Mouse (Mus musculus): ENCODE measurements around the gene Thada.
A peak's percentile ranks its signal among the peaks of the same experiment; 100 is the strongest.

Thada gene

DNA sequence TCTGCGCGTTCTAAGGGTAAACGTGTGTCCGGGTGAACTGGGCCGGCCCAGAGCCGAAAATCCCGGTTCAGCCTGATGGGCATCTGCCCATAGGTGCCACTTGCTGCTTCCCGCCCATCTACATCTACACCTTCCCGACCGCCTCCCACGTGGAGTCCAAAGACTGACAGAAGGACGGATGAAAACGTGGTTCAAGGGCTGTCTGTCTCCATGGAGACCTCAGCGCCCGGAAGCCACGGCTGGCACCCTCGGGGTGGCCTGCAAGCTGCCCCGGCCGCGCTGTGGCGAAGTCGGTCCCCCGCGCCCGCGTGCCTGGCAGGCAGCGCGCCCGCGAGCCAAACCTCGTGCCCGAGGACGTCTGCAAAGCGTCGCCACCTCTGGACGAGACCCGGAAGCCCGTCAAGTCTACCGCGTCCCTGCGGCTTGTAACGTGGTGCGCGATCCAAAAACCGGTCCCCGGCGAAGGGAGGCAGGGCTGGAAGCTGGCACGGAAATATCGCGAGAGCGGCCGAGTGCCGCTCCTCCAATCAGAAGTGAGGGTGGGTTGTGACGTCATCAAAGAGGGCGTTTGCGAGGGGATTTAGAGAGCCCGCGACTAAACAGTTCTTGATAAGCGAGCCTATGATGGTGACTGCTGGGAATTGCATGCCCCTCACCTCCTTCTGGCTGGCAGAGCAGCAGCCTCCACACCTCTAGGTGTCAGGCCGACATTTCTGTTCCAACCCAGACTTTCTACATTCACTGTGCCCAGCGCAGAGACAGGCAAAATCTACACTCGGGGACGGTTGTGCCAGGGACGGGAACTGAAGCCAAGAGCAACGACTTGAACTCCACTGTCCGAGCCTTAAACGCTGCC is at the start of gene Thada:
Gene Thada (minus strand): TSS at position 453 of the 856 bp plus-strand sequence.
- peak; percentile 97 for DNase-seq (ENCODE audit: low spot score in 2 of 2)

DNA sequence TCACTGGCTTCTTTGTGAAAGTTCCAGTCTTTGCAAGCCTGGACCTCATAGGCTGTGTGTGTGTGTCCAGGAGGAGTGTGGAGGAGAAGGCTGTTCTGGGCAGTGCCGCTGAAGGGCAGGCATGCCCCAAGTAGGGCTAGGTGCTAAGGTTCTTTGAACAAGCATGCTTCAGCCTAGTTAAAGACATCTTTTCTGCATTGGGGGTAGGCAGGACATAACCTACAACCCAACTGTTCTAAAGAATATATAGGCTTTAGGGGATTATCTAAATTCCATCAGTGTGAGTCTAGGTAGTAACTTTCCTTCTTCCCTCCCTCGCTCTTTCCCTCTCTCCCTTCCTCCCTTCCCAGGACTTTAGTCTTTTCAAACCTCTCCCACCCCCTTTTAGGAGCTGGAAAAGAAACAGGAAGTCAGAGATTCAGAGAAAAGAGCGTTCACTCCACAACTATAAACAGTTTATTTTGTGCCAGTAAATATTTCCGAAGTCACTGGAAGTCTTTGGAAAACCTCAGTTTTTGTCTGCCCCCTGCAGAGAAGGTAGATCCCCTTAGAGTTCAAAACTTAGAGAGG is 46.6 kb upstream of the Thada start:
- DNase-seq (ENCODE audit: low spot score in 2 of 2) = no peak

GRCm38 (mm10) chr17:84511682-84512515 is 45.9 kb upstream of the Thada start, which contains the start of gene Plekhh2:
Plekhh2 (plus strand) TSS chr17:84511895.
- peak; percentile 80 to 81 for DNase-seq (ENCODE audit: low spot score in 2 of 2)

- DNase-seq (ENCODE audit: low spot score in 2 of 2) = no peak
Observed at GRCm38 (mm10) chr17:84510961-84511639, 45.1 kb upstream of the Thada start.

- peak; percentile 63 to 65 for DNase-seq (ENCODE audit: low spot score in 2 of 2)
Observed at GRCm38 (mm10) chr17:84510355-84510754, 44.4 kb upstream of the Thada start.

GRCm38 (mm10) chr17:84509176-84509575 is 43.2 kb upstream of the Thada start:
- no peak for DNase-seq (ENCODE audit: low spot score in 2 of 2)

DNA sequence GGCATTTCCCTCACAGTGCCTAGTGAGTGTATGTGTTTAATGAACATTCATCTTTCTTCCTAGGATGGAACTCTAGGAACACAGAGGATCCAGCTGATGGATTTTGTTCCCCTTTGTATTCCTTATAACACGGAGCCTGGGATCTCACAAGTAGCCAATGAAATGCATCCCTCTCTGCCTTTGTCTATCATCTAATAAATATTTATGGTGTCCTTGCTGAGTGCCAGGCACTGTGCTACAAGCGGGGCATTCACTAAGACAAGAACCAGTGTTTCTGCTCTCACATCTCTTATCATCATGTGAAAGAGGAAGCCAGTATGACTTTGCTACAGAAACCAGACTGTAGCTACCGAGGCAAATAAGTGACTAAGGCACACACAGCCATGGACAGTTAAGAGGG is 42.7 kb upstream of the Thada start:
- no peak for DNase-seq (ENCODE audit: low spot score in 2 of 2)

GRCm38 (mm10) chr17:84505922-84506321 is 39.9 kb upstream of the Thada start:
- peak; percentile 21 for DNase-seq (ENCODE audit: low spot score in 2 of 2)

- DNase-seq (ENCODE audit: low spot score in 2 of 2) = no peak
Observed at GRCm38 (mm10) chr17:84502341-84502740, 36.3 kb upstream of the Thada start.

- DNase-seq (ENCODE audit: low spot score in 2 of 2) = no peak
Observed at GRCm38 (mm10) chr17:84498639-84499038, 32.6 kb upstream of the Thada start.

- no peak for DNase-seq (ENCODE audit: low spot score in 2 of 2)
Observed at GRCm38 (mm10) chr17:84497972-84498604, 32.1 kb upstream of the Thada start.

- DNase-seq (ENCODE audit: low spot score in 2 of 2) = no peak
Observed at GRCm38 (mm10) chr17:84497559-84497958, 31.6 kb upstream of the Thada start.

DNA sequence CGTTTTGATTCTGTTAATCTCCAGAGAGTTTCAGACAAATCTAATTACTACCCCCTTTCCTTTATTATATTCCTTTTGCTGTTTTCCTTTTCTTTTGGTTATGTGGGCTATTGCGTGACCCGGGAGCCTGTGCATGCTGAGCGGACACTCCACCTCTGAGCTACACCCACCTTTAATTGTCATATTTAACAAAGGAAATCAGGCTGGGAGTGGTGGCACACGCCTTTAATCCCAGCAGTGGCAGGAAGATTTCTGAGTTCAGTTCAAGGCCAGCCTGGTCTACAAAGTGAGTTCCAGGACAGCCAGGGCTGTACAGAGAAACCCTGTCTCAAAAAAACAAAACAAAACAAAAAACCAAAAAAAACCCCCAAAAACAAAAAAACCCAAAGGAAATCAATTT is 31.0 kb upstream of the Thada start:
- no peak for DNase-seq (ENCODE audit: low spot score in 2 of 2)

GRCm38 (mm10) chr17:84492255-84492880 is 26.4 kb upstream of the Thada start:
- no peak for DNase-seq (ENCODE audit: low spot score in 2 of 2)

- no peak for DNase-seq (ENCODE audit: low spot score in 2 of 2)
Observed at GRCm38 (mm10) chr17:84487415-84487814, 21.4 kb upstream of the Thada start.

GRCm38 (mm10) chr17:84483673-84484320 is 17.8 kb upstream of the Thada start:
- no peak for DNase-seq (ENCODE audit: low spot score in 2 of 2)

DNA sequence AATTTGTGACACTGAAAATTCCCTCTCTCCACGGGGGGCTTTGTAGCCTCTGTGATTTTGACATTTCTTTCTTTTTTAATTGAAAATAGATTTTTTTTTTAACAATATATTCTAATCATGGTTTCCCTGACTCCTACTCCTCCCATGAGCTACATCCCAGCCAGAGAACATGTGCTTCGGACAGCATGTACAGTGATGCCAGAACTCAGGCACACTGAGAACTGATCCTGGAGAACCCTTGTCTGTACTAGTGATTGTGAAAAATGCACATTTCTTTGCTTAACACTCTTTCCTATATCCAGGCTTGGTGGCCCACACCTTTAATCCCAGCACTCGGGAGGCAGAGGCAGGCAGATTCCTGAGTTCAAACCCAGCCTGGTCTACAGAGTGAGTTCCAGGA is 16.8 kb upstream of the Thada start:
- no peak for DNase-seq (ENCODE audit: low spot score in 2 of 2)

GRCm38 (mm10) chr17:84480464-84481355 is 14.7 kb upstream of the Thada start:
- DNase-seq (ENCODE audit: low spot score in 2 of 2) = peak; percentile 15 to 22

DNA sequence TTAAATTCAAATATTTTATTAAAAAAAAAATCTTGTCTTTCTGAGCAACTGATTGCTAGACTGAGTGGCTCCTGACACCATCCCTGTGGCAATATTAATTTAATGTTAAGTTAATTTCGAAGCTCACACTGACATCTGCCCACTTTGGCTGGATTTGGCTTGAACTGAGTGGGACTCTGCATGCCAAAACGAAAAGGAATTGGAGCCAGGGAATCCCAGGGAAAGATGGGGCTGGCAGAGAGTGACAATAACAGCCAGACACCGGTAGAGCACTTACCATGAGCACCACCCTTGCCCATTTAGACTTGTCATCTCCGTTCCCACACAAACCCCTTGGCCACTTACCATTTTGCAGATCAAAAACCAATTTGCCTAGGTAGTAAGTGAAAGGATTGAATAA is 12.3 kb upstream of the Thada start:
- no peak for DNase-seq (ENCODE audit: low spot score in 2 of 2)

Measured in heart, adult 9 months (tissue).